Mouse (Mus musculus) layer of hippocampus, postnatal 10 days (tissue): ENCODE data around the gene Pigp. TPM values are rescaled to one million over a fixed set of nuclear protein-coding genes. Genes with fewer than 3 reads are reported as not detected.
"Not testable (repeated sequence)": the region's sequence is repeated elsewhere in the genome, so short reads cannot be mapped to it uniquely, and the experiment has no call there.

Experiments
- DNase-seq, 2 experiments: peaks; one replicate each; pipeline ENCODE4 v3.0.0; 2021; ENCODE audit warnings: low spot score in 2 of 2
- total RNA-seq, 2 experiments: library from RNA; stranded (reverse); gene quantifications; 2 replicates each; pipeline ENCODE4 v1.2.3; 2021

Pigp gene
- total RNA-seq, 2 experiments from 2014 or later: 42.8 to 55.0 TPM

DNA sequence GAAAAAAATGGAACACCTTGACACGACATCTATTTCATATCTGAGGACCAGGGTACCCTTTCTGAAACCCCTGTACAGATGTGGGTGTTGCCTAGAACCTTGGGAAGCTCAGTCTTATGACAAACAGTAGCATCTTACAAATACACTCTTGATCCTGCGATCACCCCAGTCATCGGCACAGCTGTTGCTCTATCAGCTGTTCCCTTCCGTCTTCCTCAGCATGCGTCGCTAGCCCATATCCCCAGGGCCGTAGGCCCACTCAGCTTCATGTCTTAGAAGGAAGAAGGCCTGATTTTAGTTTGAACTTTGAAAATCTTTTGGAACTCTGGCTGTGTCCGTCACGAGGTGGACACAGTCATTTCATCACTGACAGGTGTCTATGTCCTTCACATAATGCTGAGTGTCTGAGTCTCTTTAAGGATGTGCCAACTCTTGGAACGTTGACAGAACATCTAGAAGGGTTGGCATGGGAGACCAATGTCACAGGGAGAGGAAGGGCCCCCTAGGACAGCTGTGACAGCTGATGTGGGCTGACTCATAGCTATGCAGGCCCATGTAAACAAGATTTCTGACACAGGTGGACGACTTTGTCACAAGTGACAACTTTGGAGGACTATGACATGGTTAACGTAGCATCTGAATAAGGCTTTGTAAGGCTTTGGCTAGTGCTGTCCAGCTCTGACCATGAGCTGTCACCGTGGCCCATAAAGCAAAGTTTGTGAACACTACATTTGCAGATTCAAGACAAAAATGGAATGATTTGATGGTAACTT lies 10.9 kb downstream of the Pigp start:
- DNase-seq: no peak

DNA sequence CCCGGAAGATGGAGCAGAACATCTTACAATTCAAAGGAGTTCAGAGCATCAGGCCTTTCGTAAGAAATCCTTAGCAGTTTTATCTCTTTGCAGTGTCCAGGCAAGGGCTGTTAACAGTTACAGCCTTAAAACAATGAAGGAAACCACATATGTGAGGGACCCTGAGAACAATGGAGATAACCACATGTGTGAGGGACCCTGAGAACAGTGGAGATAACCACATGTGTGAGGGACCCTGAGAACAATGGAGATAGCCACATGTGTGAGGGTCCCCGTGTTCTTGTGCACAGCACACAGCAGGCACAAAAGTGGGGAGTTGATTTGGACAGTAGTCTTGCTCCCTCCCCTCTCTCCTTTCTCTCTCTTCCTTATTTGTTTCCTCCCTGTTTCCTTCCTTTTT lies 13.6 kb downstream of the Pigp start:
- no peak for DNase-seq

DNA sequence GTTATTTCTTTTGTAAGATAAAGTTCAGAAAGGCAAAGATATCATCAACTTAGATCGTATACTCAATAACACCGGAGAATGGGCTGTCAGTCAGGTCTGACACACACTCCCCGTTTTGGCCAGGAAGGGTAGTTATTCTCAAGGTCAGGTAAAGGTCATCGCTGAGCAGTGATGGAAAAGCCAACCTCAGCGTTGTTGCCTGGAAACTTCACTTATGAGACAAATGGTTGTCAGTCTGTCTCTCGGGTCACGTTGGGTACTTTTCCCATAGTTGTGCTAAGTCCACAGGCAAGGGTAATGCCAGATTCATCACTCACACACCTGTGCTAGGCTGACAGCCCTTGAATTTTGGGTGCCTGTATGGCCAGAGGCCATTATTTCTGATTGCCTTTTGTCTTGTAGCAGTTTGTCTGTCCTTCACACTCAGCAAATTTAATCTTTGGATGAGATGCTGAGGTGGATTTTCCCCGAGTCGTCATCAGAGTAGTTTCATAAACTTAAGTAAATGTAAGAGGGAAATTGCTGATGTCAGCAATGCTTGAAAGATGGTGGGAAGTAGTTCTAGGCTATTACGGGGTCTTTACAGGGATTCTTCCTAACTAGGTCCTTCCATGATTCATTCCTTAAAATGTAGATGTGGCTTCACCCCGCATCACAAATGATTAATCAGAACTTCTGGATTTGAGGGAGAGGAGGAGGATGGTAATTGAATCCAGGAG lies 14.7 kb downstream of the Pigp start:
- DNase-seq: no peak

DNA sequence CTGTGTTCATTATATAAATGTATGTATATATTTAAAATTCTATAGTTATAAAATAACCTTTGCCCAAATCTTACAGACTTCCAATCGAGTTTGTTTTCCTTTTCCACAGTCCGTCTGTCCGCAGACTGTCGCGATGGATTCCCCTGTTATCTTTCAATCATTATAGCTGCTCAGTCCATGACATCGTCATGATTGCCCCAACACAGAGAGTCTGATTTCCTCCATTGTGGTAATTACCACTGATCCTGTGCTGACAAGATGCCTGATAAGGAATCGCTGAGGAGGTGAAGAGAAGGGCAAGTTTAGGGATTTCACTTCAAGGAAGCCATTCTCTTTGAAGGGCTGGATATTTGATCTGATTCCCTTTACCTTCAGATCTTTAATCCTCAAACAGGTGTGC lies 15.6 kb downstream of the Pigp start:
- DNase-seq: no peak

DNA sequence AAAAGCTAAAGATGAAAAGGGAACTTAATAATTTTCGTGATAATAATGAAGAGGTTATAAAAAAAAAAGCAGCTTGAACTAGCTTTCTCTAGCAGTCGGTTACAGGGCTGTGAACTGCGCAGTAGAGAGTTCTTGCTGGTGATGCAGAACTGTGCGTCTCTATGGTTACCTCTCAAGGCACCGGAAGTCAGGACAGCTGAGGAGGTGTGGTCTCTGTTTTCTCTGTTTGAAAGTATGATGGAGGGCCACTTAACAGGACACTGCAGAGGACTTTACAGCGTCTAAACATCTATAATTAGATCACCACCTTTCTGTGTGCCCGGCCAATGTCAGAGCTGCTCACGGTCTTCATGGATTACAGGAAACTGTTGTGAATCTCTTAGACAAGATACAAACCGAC lies 17.2 kb downstream of the Pigp start:
- DNase-seq: no peak

DNA sequence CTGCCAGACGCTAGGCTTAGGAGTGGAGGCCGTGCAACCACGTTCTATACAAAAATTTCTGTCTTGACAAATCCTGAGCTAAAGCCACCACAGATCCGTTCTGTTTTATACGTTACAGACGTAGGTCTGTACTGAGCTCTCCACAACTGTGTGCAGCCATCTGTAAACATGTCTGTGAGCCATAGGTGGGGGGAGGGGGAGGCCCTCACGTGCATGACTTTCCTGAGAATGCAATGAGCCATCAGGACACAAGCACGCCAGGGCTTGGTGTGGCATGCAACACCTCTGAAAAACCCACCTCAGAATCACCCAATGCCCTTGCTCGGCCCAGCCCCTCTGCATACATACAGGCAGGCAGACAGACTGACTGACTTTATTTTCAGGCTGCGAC lies 21.4 kb downstream of the Pigp start:
- DNase-seq: no peak

DNA sequence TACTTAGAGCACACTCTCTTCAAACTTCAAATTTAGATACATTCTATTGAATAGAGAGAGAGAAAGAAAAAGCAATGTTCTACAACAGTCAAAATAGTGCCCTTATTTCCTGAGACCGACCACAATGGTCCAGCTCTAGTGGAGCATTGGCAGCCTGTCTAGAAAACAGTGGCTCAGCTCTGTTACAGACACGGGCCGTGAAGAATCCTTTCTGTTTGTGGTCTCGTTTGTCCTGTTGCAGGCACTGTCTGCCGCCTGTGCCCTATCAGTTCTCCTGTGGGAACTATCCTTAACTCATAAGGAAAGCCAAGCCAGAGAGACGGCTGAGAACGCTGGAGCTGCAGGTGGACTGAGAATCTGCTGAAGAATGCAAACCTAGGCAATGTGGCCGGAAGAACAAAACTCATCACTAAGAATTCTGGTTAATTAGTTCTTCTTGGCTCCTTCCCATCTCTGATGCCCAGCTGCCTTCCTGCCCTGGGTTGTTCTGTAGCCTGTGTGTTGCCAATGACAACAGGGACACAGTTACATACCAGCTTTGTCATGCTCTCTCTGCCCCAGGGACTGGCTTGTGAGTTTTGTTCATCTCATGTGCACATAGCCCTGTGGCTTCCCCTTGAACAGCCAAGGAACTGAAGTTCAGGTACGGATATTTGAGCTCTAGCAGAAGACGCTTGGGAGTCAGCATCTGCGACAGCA lies 21.9 kb downstream of the Pigp start:
- DNase-seq: peak in 1 of 2 experiments; percentile 22

DNA sequence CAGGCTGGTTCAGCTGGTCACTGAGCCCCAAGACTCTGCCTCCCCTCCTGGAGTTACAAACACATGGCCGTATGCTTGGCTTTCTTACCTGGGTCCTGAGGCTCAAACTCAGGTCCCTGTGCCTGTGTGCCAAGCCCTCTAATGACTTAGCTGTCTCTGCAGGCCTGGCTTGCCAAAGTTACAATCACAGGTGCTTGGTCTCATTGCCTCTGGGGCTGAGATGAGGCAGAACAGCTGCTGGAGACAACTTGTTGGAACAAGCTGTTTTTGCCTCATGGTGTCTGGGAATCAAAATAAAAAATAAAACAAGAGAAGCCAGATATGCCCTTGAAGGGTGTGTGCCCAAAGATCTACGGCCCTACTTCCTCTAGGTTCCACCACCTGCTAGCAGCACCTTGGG lies 22.9 kb downstream of the Pigp start:
- no peak for DNase-seq

DNA sequence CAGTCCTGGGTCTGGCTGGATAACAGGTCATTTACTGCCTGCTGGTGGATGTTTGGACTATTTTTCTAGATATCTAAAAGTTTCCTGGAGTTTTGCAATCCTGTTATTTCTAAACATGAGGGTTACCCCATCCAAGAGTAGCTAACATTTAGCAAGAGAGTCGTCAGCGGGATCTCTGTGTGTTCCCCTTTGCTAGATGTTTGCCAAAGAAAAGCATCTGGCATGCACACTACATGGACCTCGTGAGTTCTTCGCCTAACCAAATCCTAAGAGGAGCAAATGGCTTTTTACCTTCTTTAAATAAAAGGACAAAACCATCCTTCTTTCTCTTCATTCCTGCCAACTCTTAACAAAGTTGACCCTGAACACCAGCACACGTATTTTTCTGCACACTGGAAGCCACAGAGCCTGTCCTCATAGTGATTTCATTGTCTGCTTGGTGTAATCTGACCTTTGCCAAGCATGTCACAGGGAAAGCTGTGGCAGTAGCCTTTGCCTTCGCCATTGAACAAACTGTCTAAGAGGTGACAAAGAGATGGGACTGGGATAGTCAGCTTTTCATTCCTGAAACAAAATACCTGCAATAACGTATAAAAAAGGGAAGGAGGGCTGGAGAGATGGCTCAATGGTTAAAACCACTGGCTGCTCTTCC lies 24.4 kb downstream of the Pigp start:
- no peak for DNase-seq

DNA sequence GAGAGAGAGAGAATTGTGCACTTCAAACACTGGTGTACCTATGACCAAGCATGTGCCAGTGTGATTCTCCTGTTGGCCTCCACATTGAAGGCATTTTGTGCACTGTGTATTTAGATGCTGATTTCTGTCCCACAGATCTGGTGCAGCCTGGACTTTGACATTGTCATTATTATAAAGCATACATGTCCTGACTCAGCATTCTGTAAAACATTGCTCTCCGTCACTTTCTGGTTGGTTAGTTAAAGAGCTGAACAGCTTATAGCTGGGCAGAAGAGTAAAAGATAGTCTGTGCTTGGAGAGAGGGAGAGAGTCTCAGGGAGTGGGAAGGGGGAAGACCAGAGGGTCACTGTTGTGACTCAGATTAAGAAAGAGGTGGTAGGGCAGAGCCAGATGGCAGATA lies 25.9 kb downstream of the Pigp start:
- no peak for DNase-seq

DNA sequence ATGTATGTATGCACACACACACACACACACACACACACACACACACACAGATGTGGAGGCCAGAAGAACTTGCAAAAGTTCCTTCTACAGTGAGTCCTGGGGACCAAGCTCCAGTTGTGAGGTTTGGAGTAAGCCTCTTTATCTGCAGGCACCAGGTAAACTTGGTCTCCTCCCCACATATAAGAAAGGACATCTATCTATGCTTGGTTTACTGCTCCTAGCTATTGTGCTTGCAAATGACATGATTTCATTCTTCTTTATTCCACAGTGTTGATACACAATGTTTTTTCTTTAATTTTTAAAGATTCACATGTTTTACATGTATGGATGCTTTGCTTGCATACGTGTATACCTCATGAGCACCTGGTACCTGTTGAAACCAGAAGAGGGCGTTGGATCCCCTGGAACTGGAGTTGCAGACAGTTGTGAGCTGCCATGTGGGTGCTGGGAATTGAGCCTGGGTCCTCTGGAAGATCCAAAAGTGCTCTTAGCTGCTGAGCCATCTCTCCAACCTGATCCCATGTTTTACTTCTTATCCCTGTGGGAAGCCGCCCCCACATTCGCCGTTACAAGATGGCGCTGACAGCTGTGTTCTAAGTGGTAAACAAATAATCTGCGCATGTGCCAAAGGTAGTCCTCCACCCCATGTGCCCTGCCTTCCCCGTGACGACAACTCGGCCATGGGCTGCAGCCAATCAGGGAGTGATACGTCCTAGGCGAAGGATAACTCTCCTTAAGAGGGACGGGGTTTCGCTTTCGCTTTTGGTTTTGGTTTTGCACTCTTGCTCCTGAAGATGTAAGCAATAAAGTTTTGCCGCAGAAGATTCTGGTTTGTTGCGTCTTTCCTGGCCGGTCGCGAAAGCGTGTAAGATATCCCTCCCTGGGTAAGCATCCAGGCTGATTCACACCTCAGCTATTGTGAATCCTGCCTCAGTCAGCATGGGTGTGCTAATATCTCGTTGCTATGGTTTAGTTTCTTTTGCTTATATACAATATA lies 32.2 kb downstream of the Pigp start:
- not testable (repeated sequence) for DNase-seq

DNA sequence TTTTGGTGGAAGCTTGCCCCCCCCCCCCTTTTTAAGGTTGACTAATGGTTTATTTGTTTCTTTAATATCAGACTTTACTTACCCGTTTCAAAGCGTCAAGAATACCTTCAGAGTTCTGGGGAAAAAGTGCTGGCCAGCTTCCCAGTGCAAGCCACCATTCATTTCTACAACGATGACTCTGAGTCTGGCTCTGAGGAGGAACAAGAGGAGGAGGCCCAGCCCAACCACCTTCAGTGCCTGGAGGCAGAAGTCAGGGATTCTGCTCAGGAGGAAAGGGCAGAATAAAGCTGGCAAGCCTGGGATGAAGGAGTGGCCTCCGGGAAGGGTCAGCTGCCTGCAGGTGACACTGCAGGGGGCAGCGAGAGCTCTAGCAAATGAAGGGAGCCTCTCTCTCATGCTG lies 36.0 kb downstream of the Pigp start:
- no peak for DNase-seq

DNA sequence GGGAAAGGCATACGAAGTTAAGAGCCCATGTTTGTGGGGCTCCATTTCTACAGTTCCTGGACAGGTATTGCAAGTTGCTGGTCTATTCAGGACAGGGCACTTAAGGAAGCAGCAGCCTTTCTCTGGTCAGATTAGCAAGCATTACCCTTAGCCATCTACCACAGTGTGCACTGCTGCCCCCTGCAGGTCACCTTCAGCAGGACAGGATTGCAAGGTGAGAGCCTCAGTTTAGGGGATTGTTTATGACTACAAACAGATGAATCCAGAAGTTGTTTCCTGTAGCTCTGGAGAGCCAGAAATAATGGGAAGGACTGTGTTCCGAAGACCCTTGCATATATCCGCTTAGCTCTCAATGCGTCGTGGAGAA lies 39.8 kb downstream of the Pigp start:
- peak; percentile 41 to 57 for DNase-seq

DNA sequence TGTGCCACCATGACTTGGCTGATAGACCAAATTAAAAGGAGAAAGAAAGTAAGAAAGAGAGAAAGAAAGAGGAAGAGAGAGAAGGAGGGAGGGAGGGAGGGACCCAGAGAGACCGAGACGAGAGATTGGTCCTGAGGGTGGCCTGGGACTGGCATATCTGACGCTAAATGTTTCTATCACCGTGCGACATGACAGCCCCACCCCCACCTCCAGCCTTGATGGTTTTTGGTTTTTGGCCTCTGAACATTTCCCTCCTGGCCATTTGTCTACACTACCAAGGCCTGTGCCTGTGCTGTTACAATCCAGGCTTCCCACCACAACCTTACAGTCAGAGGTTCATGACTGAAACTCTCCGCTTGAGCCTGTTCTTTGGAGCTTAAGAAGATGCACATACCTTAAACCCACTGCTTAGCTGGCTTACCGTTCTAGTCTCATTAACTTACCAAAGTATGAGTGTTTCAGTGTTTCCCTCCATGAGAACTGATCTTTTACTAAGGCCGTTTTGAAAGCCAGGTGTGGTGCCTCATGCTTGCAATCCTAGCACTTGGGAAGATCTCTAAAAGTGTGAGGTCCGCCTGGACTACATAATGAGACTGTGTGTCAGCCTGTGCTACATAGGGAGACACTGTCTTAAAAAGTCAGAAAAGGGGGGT lies 40.3 kb downstream of the Pigp start:
- no peak for DNase-seq

DNA sequence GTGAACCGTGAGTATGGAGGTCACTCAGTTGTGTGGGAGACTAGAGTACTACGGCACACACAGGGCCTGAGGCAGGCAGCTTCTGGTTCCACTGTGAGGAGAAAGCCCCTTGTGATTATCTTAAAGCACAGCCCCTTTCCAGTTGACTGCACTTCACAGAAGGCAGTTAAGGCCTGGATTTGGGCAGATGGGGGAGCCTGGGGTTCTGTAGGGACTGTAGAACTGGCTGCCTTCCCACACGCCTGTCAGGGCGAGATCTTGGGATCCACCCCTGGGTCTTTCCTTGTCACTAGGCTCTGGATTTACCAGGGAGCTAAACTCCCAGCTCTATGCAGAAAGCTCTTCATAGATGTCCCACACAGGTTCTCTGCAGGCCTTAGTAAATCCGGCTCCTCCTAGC lies 41.2 kb downstream of the Pigp start:
- DNase-seq: no peak

DNA sequence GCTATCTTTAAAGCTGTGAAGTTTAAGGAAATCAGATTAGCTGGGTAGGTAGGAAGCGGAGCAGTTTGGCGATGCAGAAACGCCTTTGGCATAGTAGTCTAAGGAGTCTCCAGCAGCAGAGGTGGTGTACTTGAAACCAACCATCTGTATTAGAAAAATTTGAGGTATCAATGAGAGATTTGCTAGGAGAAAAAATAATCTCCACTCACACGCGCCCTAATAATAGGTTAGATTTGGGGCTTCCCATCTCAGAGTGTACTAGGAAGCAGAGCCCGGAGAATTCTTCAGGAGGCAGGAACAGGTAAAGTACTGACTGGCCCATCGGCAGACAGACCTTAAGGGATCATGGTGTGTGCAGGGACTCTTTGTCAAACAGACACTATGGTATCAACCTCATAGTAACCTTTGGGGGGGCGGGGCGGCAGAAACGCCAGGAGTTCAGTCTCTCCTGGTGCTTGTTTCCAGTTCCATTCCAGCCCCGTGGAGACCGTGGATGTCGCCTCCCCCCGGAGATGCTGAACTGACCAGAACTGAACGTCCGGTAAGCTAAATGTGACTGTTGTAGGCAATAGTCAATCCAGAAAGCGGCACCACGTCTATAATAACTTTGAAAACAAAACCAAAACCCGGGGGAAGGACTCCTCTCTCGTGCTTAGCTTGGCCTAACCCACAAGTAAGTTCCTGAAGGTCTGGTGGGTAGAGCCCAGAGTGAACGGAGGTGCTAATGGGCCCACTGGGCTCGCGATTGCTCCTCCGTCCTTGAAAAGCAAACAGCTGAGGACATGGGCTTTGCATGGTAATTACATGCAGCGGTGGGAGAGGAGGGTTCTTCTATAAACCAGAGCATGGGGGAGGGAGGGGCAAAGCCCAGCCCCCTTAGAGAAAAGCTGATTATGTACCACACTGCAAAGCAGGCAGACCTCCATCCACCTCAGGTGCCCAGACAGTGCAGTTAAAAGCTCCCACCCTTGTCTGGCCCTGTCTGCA lies 42.5 kb downstream of the Pigp start:
- DNase-seq: no peak

DNA sequence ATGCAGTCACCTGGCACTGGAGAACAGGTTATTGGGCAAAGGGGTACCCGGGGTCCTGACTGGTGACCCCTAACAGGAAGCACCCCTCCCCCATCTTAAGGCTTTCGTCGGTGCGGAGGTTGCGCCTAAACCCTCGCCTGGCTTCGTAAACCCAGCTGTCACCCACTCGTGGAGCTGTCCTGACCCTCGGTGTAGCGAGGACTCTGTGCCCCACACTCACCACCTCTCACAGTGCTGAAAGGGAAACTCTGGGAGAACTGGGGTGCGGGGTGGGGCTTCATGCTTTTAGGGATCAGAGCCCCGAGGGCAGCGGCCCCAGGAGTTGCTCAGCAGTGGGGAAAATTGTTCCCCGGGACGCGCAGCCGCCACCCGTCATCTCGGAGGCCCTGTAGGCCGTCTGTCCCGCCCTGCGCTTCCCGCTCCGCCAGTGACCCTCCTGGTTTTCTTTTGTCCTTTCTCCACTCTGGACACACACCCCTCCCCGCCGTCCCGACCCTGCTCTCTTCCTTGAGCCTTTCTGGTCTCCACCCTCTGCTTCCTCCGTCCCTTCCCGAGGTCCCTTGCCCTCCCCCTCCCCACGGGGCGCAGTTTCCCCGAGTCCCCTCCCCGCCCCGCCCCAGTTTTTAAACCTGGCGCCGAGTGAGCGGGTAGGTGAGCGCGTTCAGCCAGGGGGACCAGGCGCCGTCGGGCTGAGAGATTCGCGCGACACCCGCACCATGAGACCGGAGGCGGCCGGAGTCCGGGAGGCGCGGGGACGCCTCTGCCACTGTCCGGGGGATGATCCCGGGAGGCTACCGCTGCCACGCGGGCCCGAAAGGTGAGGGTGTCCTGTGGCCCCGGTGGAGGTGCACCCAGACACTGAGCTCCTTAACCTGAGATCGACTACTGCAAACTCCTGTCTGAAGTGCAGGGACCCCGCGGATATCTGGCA lies 43.6 kb downstream of the Pigp start, which contains the start of gene Ripply3:
Ripply3 (plus strand) TSS at position 640 of the 931 bp plus-strand sequence.
- DNase-seq: no peak

DNA sequence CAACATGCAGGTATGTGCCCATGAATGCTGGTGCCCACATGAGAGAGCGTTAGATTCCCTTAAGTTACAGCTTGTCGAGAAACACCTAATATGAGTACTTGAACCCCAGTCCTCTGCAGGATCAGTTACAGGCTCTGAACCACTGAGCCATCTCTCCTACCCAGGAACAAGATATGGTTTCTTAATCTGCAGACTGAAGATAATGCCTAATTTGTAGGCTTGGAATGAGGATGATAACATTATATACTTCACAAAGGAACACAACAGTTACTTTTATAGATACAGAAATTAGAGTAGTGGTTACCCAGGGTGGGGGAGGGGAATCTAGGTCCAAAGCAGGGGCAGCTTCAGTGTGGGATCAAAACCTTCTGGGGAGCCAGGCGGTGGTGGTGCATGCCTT lies 45.6 kb downstream of the Pigp start:
- DNase-seq: no peak
